Mouse (Mus musculus): ENCODE results near the gene Setd7.

- TF ChIP-seq MXI1 (IDR thresholded peaks at IDR 0.05; ENCODE audit: low read depth, low read length): no peak
- no peak for TF ChIP-seq POLR2A (IDR thresholded peaks at IDR 0.05; ENCODE audit: low read depth, low read length)
- TF ChIP-seq SIN3A (IDR thresholded peaks at IDR 0.05; ENCODE audit: low read length): no peak
- no peak for TF ChIP-seq CTCF (conservative IDR thresholded peaks at IDR 0.05 in 1 of 2, IDR thresholded peaks at IDR 0.05 in 1 of 2; ENCODE audit: low read depth in 2 of 2, low read length in 2 of 2)
- no peak for TF ChIP-seq USF2 (conservative IDR thresholded peaks at IDR 0.05; ENCODE audit: low read depth, low read length)
- no peak for TF ChIP-seq SMC3 (IDR thresholded peaks at IDR 0.05; ENCODE audit: low read depth, low read length)
Measured at GRCm38 (mm10) chr3:51497978-51498377, 62.7 kb downstream of the Setd7 start.

All from CH12.LX (cell line).